ENCODE assay signal across 19 mouse cellular contexts in the genomic region with DNA sequence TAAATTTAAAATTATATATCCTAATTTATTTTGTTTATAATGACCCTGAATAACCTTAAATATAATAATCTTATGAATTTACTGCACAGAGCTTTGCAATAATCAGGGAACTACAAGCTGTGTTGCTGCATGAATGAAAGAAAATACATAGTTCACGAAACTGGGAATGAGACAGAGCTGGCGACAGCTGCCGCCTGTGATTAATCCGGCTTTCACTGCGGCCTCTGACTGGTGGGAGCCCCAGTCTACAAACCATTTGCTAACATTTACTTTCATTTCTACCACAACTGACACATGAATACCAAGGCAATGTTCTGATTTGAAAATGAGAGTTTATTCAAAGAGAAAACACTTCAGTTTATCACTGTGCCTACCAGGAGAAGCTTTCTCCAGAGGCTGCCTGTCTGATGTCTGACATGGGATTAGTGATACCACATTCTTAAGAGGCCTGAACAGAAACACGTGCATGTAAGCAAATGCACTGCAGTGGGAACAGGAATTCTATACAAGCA.
A peak's percentile ranks its signal among the peaks of the same experiment; 100 is the strongest.
DNase-seq lines count a peak whose midpoint lies in the region; ATAC-seq and TF ChIP-seq lines count a peak whose summit lies in the region.
"Had no signal": no experiment of that assay in that cellular context is flagged by ENCODE, and none has a peak within 500 bp of the region (broad histone marks: within the 10 kb centered on the region; RNA-seq: fewer than 3 reads in every experiment).

No protein-coding gene starts in this region.

- H3K36me3 ChIP-seq in forebrain, embryonic 13.5 days (ENCODE audit: poor library complexity, severe bottlenecking): no peaks in the 10 kb centered on the region
- H3K36me3 ChIP-seq in forebrain, embryonic 15.5 days: no peaks in the 10 kb centered on the region
- H3K36me3 ChIP-seq in heart, embryonic 16.5 days (ENCODE audit: control insufficient read depth, insufficient read depth): no peaks in the 10 kb centered on the region
- no peaks in the 10 kb centered on the region for H3K36me3 ChIP-seq in C2C12 (ENCODE audit: control insufficient read depth, insufficient read depth)
- no peaks in the 10 kb centered on the region for H3K36me3 ChIP-seq in midbrain, embryonic 16.5 days (ENCODE audit: control insufficient read depth, insufficient read depth, low read length)
- H3K36me3 ChIP-seq: embryonic facial prominence, embryonic 13.5 days; kidney, embryonic 15.5 days had no signal

- TF ChIP-seq CTCF in C2C12 (IDR thresholded peaks at IDR 0.05; ENCODE audit: control insufficient read depth, insufficient read depth, insufficient read length): no peak

- intact Hi-C loops in heart, postnatal 14 days (cut with DNase I): no loop called here

- no peak overlapping the region for H3K4me2 ChIP-seq in forebrain, embryonic 13.5 days
- no peak overlapping the region for H3K4me2 ChIP-seq in forebrain, embryonic 15.5 days (replicated peaks)
- H3K4me2 ChIP-seq in heart, embryonic 16.5 days (ENCODE audit: low read depth, low read length): peak overlapping the region; percentile 42
- no peak overlapping the region for H3K4me2 ChIP-seq in midbrain, embryonic 16.5 days (ENCODE audit: low read length)
- H3K4me2 ChIP-seq: embryonic facial prominence, embryonic 13.5 days; hindbrain, embryonic 14.5 days; kidney, embryonic 15.5 days had no signal

- H3ac ChIP-seq in C2C12 (ENCODE audit: control insufficient read depth, insufficient read length, low read depth): no peak overlapping the region

- 0 out of 2 replicates have a peak overlapping the region, but pooled peaks have one; percentile 6 for H3K27ac ChIP-seq in forebrain, embryonic 13.5 days
- no peak overlapping the region for H3K27ac ChIP-seq in forebrain, embryonic 15.5 days (replicated peaks)
- peak overlapping the region; percentile 43; the same call in 1 of the 2 replicates for H3K27ac ChIP-seq in heart, embryonic 16.5 days (ENCODE audit: low read length)
- peak overlapping the region; percentile 31; the same call in 1 of the 2 replicates for H3K27ac ChIP-seq in midbrain, embryonic 16.5 days (ENCODE audit: low read length)
- H3K27ac ChIP-seq: embryonic facial prominence, embryonic 13.5 days; hindbrain, embryonic 14.5 days; kidney, embryonic 15.5 days had no signal

- no peak for ATAC-seq in forebrain, embryonic 13.5 days
- ATAC-seq in forebrain, embryonic 15.5 days (replicated peaks): no peak
- ATAC-seq in heart, embryonic 16.5 days (replicated peaks; ENCODE audit: extremely low read depth, insufficient read depth, low FRiP score): no peak; the same call in 1 of the 2 replicates
- no peak for ATAC-seq in midbrain, embryonic 16.5 days
- ATAC-seq: intestine, embryonic 16.5 days; liver, postnatal 0 days had no signal

- no peaks in the 10 kb centered on the region for H3K79me3 ChIP-seq in C2C12 (ENCODE audit: low read depth)

- H3K4me1 ChIP-seq in forebrain, embryonic 13.5 days: peaks cover 18% of the 10 kb centered on the region
- H3K4me1 ChIP-seq in forebrain, embryonic 15.5 days: peaks cover 16% of the 10 kb centered on the region
- peaks cover 2% of the 10 kb centered on the region for H3K4me1 ChIP-seq in heart, embryonic 16.5 days (ENCODE audit: control insufficient read depth, insufficient read depth, low read length)
- H3K4me1 ChIP-seq in midbrain, embryonic 16.5 days (ENCODE audit: control insufficient read depth, insufficient read depth, low read length): peaks cover 15% of the 10 kb centered on the region
- H3K4me1 ChIP-seq: kidney, embryonic 15.5 days had no signal

- no peaks in the 10 kb centered on the region for H3K9me3 ChIP-seq in forebrain, embryonic 13.5 days (replicated peaks)
- H3K9me3 ChIP-seq in forebrain, embryonic 15.5 days: no peaks in the 10 kb centered on the region
- H3K9me3 ChIP-seq in heart, embryonic 16.5 days (replicated peaks; ENCODE audit: control insufficient read depth, low read length): no peaks in the 10 kb centered on the region
- H3K9me3 ChIP-seq in midbrain, embryonic 16.5 days (replicated peaks; ENCODE audit: control insufficient read depth, low read length, poor library complexity, severe bottlenecking): no peaks in the 10 kb centered on the region
- H3K9me3 ChIP-seq: embryonic facial prominence, embryonic 13.5 days; kidney, embryonic 15.5 days; megakaryocyte, embryonic 14.5 days had no signal

- H3K27me3 ChIP-seq in forebrain, embryonic 13.5 days: no peaks in the 10 kb centered on the region
- H3K27me3 ChIP-seq in forebrain, embryonic 15.5 days: no peaks in the 10 kb centered on the region
- no peaks in the 10 kb centered on the region for H3K27me3 ChIP-seq in heart, embryonic 16.5 days (ENCODE audit: control insufficient read depth, insufficient read depth, low read length)
- no peaks in the 10 kb centered on the region for H3K27me3 ChIP-seq in C2C12 (ENCODE audit: control insufficient read depth, insufficient read depth, insufficient read length)
- no peaks in the 10 kb centered on the region for H3K27me3 ChIP-seq in midbrain, embryonic 16.5 days (ENCODE audit: control insufficient read depth, insufficient read depth, low read depth, low read length)
- H3K27me3 ChIP-seq: embryonic facial prominence, embryonic 13.5 days; kidney, embryonic 15.5 days; megakaryocyte, embryonic 14.5 days had no signal

- no peak for DNase-seq in heart, postnatal 14 days
- DNase-seq in urinary bladder, postnatal 14 days (ENCODE audit: low spot score): no peak
- DNase-seq in thymus, adult 18-20 months: no peak
- DNase-seq: adrenal gland, postnatal 10 days; cerebellum, adult 8-10 months; heart, adult 11 months; liver; liver, postnatal 0 days; lung, postnatal 14 days had no signal

- H3K4me3 ChIP-seq in forebrain, embryonic 13.5 days: no peak overlapping the region
- H3K4me3 ChIP-seq in forebrain, embryonic 15.5 days: no peak overlapping the region
- no peak overlapping the region; the same call in 1 of the 2 replicates for H3K4me3 ChIP-seq in heart, embryonic 16.5 days (ENCODE audit: low read length)
- no peak overlapping the region for H3K4me3 ChIP-seq in C2C12 (ENCODE audit: insufficient read depth, poor library complexity, severe bottlenecking)
- H3K4me3 ChIP-seq in midbrain, embryonic 16.5 days (ENCODE audit: low read depth, low read length): no peak overlapping the region
- H3K4me3 ChIP-seq: embryonic facial prominence, embryonic 13.5 days; kidney, embryonic 15.5 days; megakaryocyte, embryonic 14.5 days had no signal

- no peak overlapping the region for H3K9ac ChIP-seq in forebrain, embryonic 13.5 days
- no peak overlapping the region for H3K9ac ChIP-seq in forebrain, embryonic 15.5 days (replicated peaks)
- no peak overlapping the region for H3K9ac ChIP-seq in heart, embryonic 16.5 days (ENCODE audit: low read length)
- H3K9ac ChIP-seq in midbrain, embryonic 16.5 days (ENCODE audit: low read depth, low read length): no peak overlapping the region
- H3K9ac ChIP-seq: embryonic facial prominence, embryonic 13.5 days; hindbrain, embryonic 14.5 days; kidney, embryonic 15.5 days; liver, postnatal 0 days had no signal

- no peaks in the 10 kb centered on the region for H3K79me2 ChIP-seq in C2C12 (ENCODE audit: control insufficient read depth, insufficient read depth)

- WGBS in forebrain, embryonic 13.5 days: 54% methylated on average over 6 of the region's 6 CpGs
- WGBS in forebrain, embryonic 15.5 days: 43% methylated on average over 6 of the region's 6 CpGs
- 41% methylated on average over 6 of the region's 6 CpGs for WGBS in heart, embryonic 16.5 days
- WGBS in midbrain, embryonic 16.5 days: 24% methylated on average over 6 of the region's 6 CpGs

TF ChIP-seq in C2C12, 6 proteins besides CTCF, POLR2A, EP300 and RAD21:
- TF ChIP-seq USF1 (IDR thresholded peaks at IDR 0.05; ENCODE audit: low read depth): no peak
- TF ChIP-seq CEBPB (IDR thresholded peaks at IDR 0.05; ENCODE audit: low read depth): no peak
- TF ChIP-seq MAX (IDR thresholded peaks at IDR 0.05): no peak
- TF ChIP-seq MYOD1 (IDR thresholded peaks at IDR 0.05; ENCODE audit: control insufficient read depth, insufficient read length, low read depth): peak; percentile 16
